Mouse (Mus musculus): Measurements from ENCODE around the gene Gm17359.

Gm17359 gene

GRCm38 (mm10) chr3:79342961-79343735, 6.7 kb downstream of the Gm17359 start:
- in situ Hi-C loops (cut with MboI; ENCODE audit: low sequenced_read_pairs): no loop called here

GRCm38 (mm10) chr3:79349311-79349710, 12.8 kb downstream of the Gm17359 start:
- in situ Hi-C loops (cut with MboI; ENCODE audit: low sequenced_read_pairs): no loop called here

GRCm38 (mm10) chr3:79358721-79359120, 22.3 kb downstream of the Gm17359 start:
- in situ Hi-C loops (cut with MboI; ENCODE audit: low sequenced_read_pairs): no loop called here

- in situ Hi-C loops (cut with MboI; ENCODE audit: low sequenced_read_pairs): no loop called here
These were observed 24.0 kb downstream of the Gm17359 start for GRCm38 (mm10) chr3:79360317-79361101.

GRCm38 (mm10) chr3:79366098-79366497, 29.6 kb downstream of the Gm17359 start:
- in situ Hi-C loops (cut with MboI; ENCODE audit: low sequenced_read_pairs): no loop called here

GRCm38 (mm10) chr3:79368306-79368705, 31.8 kb downstream of the Gm17359 start:
- in situ Hi-C loops (cut with MboI; ENCODE audit: low sequenced_read_pairs): no loop called here

- in situ Hi-C loops (cut with MboI; ENCODE audit: low sequenced_read_pairs): no loop called here
These were observed 34.0 kb downstream of the Gm17359 start for GRCm38 (mm10) chr3:79370385-79370929.

- in situ Hi-C loops (cut with MboI; ENCODE audit: low sequenced_read_pairs): no loop called here
These were observed 35.2 kb downstream of the Gm17359 start for GRCm38 (mm10) chr3:79371506-79372195.

- in situ Hi-C loops (cut with MboI; ENCODE audit: low sequenced_read_pairs): no loop called here
These were observed 37.5 kb downstream of the Gm17359 start for GRCm38 (mm10) chr3:79373930-79374329.

- in situ Hi-C loops (cut with MboI; ENCODE audit: low sequenced_read_pairs): no loop called here
These were observed 41.6 kb downstream of the Gm17359 start for GRCm38 (mm10) chr3:79378086-79378485.

GRCm38 (mm10) chr3:79379255-79379836, 42.9 kb downstream of the Gm17359 start:
- in situ Hi-C loops (cut with MboI; ENCODE audit: low sequenced_read_pairs): no loop called here

GRCm38 (mm10) chr3:79379873-79380595, 43.6 kb downstream of the Gm17359 start:
- in situ Hi-C loops (cut with MboI; ENCODE audit: low sequenced_read_pairs): no loop called here

GRCm38 (mm10) chr3:79381398-79381797, 44.9 kb downstream of the Gm17359 start:
- in situ Hi-C loops (cut with MboI; ENCODE audit: low sequenced_read_pairs): no loop called here

GRCm38 (mm10) chr3:79385434-79386029, 49.1 kb downstream of the Gm17359 start:
- in situ Hi-C loops (cut with MboI; ENCODE audit: low sequenced_read_pairs): no loop called here

GRCm38 (mm10) chr3:79389081-79389480, 52.6 kb downstream of the Gm17359 start:
- in situ Hi-C loops (cut with MboI; ENCODE audit: low sequenced_read_pairs): no loop called here

GRCm38 (mm10) chr3:79400552-79400951, 64.1 kb downstream of the Gm17359 start:
- in situ Hi-C loops (cut with MboI; ENCODE audit: low sequenced_read_pairs): no loop called here

GRCm38 (mm10) chr3:79402056-79402455, 65.6 kb downstream of the Gm17359 start:
- in situ Hi-C loops (cut with MboI; ENCODE audit: low sequenced_read_pairs): no loop called here

- in situ Hi-C loops (cut with MboI; ENCODE audit: low sequenced_read_pairs): no loop called here
These were observed 72.1 kb downstream of the Gm17359 start for GRCm38 (mm10) chr3:79408546-79408945.

GRCm38 (mm10) chr3:79409927-79410628, 73.6 kb downstream of the Gm17359 start:
- in situ Hi-C loops (cut with MboI; ENCODE audit: low sequenced_read_pairs): no loop called here
